Mouse (Mus musculus) retina, embryonic 14.5 days (tissue): ENCODE measurements around the gene Gpc3.

Experiments used
- DNase-seq: peaks from one replicate; pipeline ENCODE4 v3.0.0-alpha.2; 2015; ENCODE audit warnings: low spot score

Gene Gpc3

GRCm38 (mm10) chrX:52557489-52557888 lies 56.3 kb downstream of the Gpc3 start:
- DNase-seq: no peak

GRCm38 (mm10) chrX:52551296-52551695 lies 62.5 kb downstream of the Gpc3 start:
- no peak for DNase-seq

- no peak for DNase-seq
Measured at GRCm38 (mm10) chrX:52544623-52545022, 69.1 kb downstream of the Gpc3 start.

GRCm38 (mm10) chrX:52537282-52537681 lies 76.5 kb downstream of the Gpc3 start:
- no peak for DNase-seq

GRCm38 (mm10) chrX:52533766-52534165 lies 80.0 kb downstream of the Gpc3 start:
- no peak for DNase-seq

GRCm38 (mm10) chrX:52533098-52533497 lies 80.7 kb downstream of the Gpc3 start:
- DNase-seq: no peak

- no peak for DNase-seq
Measured at GRCm38 (mm10) chrX:52532124-52532523, 81.6 kb downstream of the Gpc3 start.

DNA sequence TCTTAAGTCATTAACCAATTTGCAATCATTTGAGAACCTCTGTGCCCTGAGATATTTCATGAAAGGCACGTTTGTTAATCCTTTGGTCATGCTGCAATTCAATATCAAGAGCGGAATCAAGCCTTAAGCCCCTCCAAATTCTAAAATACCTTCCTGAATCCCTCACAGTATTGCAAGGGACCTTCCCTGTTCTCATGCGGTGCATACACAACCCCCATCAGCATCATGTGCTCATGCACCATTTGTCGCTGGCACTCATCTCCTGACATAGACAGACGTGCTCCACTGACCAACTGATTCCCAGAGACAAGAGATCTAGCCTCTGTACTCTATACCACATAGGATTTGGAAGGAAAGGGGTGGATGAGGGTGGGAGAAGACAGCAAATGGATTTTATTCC lies 87.7 kb downstream of the Gpc3 start:
- DNase-seq: no peak

- no peak for DNase-seq
Measured at GRCm38 (mm10) chrX:52525132-52525531, 88.6 kb downstream of the Gpc3 start.

DNA sequence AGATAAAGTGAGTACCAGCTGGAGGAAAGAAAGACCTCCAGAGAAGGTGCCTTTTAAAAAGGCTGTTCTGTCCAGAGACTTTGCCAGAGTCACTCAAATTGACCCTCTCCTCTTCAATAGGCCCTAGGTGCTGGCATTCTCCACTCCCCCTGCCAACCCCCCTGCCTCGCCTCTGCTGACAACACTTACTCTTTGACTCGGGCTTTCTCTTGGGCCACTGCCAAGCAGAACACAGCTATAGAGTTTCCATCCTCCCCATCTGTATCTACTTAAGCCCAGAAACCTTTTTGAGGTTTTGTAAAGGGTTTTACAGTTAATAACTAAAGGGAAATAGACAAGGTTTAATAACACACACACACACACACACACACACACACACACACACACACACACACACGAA lies 99.2 kb downstream of the Gpc3 start:
- DNase-seq: no peak

DNA sequence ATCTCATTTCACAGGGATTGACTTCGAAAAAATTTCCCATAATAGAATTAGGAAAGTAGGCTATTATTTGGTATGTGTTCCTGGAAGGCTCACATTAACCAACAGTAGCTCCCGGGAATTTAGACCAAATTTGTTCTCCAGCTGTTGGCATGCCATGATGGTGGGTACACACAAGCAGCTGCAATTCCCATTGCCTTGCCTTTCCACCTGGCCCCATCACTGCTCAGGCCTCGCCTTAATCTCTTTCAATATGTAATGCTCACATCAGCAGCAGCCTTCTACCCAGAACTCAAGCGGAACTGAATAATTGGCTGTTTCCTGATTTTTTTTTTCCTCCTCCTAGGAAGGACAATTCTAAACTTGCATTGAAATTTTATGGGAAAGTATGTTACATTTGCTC lies 102.6 kb downstream of the Gpc3 start:
- DNase-seq: no peak

GRCm38 (mm10) chrX:52503857-52504256 lies 109.9 kb downstream of the Gpc3 start:
- DNase-seq: no peak

DNA sequence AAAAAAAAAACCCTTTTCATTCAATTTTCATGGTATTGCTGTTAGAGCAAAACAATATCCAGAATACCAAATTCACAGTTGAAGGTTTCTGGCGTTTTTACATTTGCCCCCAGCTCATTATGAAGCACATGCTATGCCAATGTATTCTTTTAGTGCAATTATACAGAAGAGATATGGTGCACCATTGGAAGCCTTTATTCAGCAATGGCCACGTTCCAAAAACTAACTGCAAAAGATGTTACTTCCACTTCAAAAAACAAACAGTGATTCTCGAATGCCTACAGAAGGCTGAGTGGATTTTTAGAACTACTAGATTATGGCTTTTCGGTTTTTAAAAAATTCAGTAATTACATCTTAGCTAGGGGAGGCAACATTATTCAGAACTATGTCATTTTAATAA lies 124.3 kb downstream of the Gpc3 start:
- no peak for DNase-seq

DNA sequence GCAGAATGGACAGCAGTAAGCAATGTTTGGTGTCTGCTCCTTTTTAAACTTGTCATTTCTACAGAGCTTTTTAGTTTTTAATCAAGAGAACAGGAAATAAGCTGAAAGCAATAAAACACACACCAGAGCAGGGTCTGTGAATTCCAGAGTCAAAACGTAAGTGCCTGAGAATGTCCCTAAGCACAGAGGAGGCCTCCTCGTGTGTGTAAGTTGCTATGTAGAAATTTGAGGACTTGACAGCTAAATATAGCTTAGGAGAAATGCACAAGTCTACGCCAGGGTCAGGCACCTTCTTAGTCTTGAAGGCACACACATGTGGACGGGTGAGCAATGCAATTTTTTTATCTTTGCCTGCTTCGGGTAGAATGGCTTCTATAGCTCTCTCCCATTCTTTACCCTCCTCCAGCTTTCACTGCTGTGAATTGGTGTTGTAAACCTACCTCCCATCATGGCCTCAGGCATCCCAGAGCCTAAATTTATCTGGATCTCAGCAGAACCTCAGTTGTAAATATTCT lies 158.6 kb downstream of the Gpc3 start:
- no peak for DNase-seq

GRCm38 (mm10) chrX:52453445-52454182 lies 160.1 kb downstream of the Gpc3 start:
- DNase-seq: peak; percentile 88

DNA sequence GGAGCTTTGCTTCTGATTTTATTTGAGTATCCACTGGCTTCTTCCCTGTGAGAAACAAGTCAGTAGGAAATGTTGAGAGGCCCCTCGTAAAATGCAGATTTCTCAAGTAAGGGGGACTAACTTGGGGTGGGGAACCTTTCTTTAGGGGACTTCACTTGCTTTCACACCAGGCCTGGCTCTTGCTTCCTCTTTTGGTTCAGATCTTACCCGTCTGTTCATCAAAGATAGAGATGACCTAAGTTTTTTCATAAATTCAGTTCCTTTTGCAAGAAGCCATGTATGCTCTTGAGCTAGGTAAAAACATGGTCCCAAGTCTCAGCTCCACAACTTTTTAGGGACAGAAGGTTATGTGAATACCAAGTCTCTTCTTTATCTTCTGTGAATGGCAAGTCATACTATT lies 164.6 kb downstream of the Gpc3 start:
- no peak for DNase-seq

DNA sequence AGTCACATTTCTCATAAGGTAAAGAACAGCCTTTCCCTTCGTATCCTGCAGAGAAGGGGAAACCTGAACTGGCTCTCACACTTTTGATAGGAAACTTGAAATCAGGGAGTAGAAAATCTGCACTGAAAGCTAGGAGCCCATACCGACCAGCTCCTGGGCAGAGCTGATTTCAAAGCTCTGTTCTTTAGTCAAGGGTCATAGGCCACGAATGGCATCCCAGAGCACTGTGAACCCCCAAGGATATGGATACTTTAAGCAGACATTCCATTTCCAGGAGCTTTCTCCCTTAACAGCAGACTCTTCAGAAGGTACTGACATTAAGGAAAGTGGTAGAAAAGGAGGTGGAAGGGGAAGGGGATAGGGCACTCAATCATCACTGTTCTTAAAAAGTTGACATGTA lies 165.3 kb downstream of the Gpc3 start:
- DNase-seq: no peak

DNA sequence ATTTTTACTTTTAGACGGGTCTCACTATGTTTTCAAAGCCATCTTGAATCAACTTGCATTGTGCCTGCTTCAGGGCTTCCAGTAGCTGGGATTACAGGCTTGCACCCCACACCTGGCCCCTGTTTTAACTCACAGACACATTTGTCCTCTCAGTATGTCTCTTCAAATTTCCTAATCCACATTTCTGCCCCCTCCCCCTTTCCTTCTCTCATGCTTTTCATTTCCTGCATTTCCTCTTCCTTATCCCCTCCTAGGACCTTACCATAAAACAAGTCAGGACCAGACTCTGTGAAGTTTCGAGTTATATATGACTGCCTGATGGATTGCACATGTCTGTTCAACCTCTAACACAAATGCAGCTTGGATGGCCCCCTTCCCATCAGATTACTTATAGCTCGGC lies 167.2 kb downstream of the Gpc3 start:
- DNase-seq: no peak

DNA sequence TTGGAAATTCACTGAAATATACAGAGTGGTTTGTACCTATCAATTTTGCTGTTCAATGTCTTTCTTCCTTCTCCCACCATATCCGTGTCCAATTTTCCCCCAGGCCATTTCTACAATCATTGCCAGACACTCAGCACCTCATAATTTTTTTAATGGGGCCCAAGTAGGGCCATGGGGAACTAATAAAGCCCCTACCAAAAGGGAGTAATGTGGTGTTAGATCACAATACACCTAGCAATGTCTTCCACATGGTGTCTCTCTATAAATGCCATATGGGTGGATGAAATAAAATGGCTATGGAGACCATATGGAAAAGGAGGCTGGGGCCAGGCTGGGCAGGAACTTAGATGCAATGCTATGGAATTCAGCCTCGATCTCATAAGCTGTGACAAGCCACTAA lies 168.8 kb downstream of the Gpc3 start:
- no peak for DNase-seq

DNA sequence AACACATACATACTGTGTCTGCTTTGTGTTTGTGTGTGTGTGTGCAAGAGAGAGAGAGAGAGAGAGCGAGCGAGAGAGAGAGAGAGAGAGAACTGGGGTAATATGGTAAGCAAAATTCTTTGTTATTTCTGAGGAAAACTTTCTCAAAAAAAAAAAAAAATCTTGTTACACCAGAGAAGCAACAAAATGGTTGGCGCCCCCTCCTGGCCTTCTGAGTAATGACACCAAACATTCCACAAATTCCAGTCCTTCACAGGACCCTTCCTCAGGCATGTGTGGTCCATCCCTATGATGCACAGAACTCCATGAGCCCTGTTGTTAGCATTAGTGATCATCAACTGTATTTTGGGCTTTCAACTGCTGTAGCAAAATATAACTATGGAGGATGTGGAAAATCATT lies 172.0 kb downstream of the Gpc3 start:
- peak; percentile 38 for DNase-seq

DNA sequence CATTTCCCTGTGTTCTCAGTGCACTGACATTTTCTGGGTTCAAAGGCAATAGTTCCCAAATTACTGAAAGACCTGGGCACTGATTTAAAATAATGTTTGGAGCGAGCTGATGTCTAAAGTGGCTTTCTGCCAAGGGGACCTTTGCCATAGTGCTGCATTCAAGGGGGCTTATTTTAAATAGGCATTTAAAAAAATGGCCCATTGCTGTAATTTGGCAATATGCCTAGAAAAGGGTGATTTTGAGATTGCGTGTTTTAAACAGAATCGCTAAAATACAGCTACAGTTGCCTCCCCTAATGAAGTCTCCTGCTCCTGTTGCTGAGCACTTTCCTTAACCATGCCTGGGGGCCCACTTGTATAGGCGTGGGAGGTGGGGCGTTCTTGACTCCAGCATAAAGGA lies 174.3 kb downstream of the Gpc3 start:
- no peak for DNase-seq

GRCm38 (mm10) chrX:52425605-52426004 lies 188.1 kb downstream of the Gpc3 start:
- DNase-seq: no peak

- no peak for DNase-seq
Measured at GRCm38 (mm10) chrX:52419850-52420249, 193.9 kb downstream of the Gpc3 start.

DNA sequence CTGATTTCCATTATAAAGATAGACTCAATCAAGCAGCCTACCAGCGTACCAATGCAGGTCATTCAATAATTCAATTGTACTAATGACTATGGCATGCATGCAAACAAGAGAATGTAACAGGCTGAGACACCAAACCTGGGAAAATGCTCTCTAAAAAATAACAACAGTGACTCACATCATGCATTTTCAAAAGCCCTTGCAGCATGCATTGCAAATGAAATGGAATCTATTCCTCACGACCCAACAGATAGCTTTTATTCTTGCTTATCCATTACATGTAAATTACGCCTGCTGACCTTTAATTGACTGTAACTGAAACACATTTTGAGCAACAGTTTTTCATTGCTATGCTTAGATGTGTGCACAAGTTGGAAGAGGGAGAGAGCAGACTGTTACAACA lies 200.8 kb downstream of the Gpc3 start:
- DNase-seq: no peak
